Mouse (Mus musculus): ENCODE results near the gene Emg1. TPM values are rescaled to one million over a fixed set of nuclear protein-coding genes. Genes with fewer than 3 reads are reported as not detected.
A peak's percentile ranks its signal among the peaks of the same experiment; 100 is the strongest.
"Not testable (repeated sequence)": the region's sequence is repeated elsewhere in the genome, so short reads cannot be mapped to it uniquely, and the experiment has no call there.

Gene Emg1
- total RNA-seq, 2 experiments from 2014 or later, result 51.3 to 54.4 TPM

DNA sequence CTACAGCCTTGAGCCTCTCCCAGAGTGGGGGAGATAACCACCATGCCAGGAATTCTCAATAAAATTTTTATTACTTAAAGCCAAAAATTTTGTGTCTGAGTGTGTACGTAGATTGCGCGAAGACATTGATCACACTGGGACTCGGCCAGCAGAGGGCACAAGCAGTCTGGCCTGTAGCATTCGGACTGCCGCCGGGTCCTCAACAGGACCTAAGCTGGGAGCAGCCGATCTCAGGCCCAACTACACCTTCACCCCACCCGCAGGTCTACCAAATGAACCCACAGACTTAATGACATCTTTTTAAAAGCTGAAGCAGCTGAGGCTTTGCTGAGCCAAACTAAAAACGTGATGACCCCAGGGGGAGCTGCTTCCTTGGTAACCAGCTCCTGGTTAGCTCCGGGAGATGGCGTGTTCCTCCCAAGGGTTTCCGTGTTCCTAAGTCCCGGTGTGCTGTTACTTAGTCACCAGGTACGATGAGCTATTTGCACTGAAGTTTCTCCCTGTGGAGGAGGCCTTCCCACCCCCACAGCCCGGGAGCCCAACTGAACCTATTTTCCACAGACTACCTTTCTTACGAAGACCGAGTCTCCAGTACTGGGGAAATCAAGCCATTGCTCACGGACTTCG lies 5.0 kb upstream of the Emg1 start:
- DNase-seq (ENCODE audit: extremely low spot score in 1 of 2, low spot score in 1 of 2), result no peak

DNA sequence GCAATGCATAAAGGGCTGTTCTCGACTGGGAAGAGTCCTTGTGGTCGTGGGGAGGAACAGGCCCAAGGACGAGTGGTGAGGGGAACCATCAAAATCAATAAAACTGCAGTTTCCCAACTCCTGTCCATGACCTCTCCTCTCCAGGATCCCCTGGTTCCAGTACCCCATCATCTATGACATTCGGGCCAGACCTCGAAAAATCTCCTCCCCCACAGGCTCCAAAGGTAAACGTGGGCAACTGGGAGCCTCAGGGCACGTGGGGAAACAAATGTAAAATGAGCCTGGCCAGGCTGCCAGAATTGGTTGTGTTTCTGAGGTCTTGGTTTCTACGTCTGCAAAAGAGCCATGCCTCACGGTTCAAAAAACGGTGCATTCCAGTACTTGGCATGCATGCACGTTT lies 940 bp upstream of the Emg1 start:
- DNase-seq (ENCODE audit: extremely low spot score in 1 of 2, low spot score in 1 of 2), result no peak

- DNase-seq (ENCODE audit: extremely low spot score in 1 of 2, low spot score in 1 of 2), result no peak
These were observed 3.6 kb downstream of the Emg1 start for GRCm38 (mm10) chr6:124708289-124708889.

DNA sequence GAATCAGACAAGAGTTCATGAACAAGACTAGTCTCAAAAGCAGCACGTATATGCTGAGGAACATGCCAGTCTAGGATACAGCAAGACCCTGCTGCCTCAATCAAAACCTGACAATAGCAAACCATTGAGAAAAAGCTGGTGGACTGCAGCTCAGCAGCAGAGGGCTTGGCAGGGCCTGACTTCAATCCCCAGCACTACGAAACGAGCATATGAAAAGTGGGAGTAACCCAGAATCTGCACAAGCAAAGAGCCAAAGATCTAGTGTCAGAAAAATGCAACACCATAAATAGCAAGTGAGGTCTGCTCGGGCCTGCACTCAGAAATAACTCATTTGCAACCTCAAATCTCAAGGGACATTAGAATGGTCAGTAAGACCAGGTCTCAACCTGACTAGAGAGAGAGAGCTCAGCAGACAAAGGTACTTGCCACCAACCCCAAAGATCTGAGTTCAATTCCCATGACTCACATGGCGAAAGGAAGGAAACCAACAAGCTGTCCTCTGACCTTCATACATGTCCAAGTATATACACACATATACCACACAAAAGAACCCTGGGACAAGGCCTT lies 5.8 kb downstream of the Emg1 start:
- no peak for DNase-seq (ENCODE audit: extremely low spot score in 1 of 2, low spot score in 1 of 2)

- no peak for DNase-seq (ENCODE audit: extremely low spot score in 1 of 2, low spot score in 1 of 2)
These were observed 7.6 kb downstream of the Emg1 start for GRCm38 (mm10) chr6:124704417-124704816.

DNA sequence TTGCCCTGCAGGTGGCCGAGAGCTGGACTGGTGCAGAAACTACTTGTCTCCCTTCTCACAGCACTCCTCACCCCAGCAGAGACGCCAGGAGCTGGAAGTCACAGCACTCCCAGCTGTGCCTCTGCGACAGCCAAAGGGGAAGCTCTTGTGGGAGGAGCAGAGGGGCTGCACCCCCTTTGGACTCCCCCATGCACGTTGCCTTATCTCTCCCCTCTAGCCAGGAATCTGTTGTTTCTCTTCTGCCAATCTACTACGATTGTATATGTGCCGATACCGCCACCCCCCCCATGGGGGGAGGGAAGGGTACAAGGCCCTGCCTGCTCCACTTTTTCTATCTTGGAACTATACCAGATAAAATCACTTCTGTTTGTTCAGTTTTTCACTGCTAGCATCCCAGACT lies 8.2 kb downstream of the Emg1 start:
- no peak for DNase-seq (ENCODE audit: extremely low spot score in 1 of 2, low spot score in 1 of 2)

DNA sequence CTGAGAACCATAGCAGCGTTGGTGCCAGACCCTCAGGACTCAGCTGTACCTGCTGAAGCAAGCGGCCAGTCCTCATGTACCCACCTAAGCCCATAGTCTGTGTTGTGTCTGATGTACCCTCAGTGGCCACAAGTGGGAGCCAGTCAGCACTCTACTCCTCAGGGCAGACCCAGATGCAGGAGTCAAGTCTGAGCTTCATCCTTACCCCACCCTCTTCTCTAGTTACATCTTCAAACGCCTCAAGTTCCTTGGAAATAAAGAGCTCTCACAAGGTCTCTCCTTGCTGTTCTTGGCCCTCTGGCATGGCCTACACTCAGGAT lies 9.2 kb downstream of the Emg1 start:
- DNase-seq (ENCODE audit: extremely low spot score in 1 of 2, low spot score in 1 of 2), result peak; percentile 54 to 74

- no peak for DNase-seq (ENCODE audit: extremely low spot score in 1 of 2, low spot score in 1 of 2)
These were observed 9.7 kb downstream of the Emg1 start for GRCm38 (mm10) chr6:124702102-124702783.

- DNase-seq (ENCODE audit: extremely low spot score in 1 of 2, low spot score in 1 of 2), result no peak
These were observed 10.6 kb downstream of the Emg1 start for GRCm38 (mm10) chr6:124701338-124701737.

DNA sequence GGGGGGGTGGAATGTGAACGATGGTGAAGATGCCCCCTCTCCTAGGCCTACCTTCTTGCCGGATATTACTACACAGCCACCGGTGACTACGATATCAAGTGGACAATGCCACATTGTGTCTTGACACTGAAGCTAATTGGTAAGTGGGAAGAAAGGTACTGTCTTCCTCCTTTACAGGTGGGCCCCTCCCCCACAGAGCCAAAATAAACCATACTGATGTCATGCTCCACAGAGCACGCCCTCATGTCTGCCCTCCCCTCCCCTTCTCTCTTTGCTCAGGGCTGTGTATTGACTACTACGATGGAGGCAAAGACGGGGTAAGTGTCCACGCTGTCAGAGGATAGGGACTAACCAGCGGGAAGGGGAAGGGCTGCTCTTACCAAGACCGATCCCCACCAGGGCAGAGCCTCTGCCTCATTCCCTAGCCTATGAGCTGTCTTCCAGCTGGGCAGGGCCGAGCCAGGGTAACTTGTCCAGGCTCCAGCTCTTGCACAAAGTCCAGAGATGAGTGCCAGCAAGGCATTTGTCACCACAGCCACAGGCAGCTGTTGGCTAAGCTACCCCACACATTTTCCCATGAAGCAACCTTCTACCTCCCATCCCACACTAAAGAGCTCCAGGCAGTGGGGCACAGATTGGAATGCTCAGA lies 11.9 kb downstream of the Emg1 start:
- no peak for DNase-seq (ENCODE audit: extremely low spot score in 1 of 2, low spot score in 1 of 2)

DNA sequence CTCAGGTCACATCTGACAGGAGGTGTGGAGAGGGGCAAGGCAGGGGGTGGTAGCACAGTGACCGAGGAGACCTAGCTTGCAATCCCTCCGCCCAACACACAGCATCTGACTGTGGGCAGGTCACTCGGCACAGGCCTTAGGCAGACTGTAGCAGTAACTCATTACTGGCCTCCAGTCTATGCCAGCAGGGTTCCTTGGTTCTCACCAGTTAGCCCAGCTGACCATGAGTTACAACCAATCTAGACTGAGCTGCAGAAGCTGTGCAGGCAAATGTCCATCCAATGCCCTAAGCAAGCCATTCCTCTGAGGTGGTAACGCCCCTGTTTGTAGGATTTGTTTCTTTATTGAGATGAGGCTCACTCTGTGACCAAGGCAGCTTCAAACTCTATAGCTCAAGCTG lies 12.6 kb downstream of the Emg1 start:
- DNase-seq (ENCODE audit: extremely low spot score in 1 of 2, low spot score in 1 of 2), result no peak

- no peak for DNase-seq (ENCODE audit: extremely low spot score in 1 of 2, low spot score in 1 of 2)
These were observed 13.2 kb downstream of the Emg1 start for GRCm38 (mm10) chr6:124698751-124699150.

DNA sequence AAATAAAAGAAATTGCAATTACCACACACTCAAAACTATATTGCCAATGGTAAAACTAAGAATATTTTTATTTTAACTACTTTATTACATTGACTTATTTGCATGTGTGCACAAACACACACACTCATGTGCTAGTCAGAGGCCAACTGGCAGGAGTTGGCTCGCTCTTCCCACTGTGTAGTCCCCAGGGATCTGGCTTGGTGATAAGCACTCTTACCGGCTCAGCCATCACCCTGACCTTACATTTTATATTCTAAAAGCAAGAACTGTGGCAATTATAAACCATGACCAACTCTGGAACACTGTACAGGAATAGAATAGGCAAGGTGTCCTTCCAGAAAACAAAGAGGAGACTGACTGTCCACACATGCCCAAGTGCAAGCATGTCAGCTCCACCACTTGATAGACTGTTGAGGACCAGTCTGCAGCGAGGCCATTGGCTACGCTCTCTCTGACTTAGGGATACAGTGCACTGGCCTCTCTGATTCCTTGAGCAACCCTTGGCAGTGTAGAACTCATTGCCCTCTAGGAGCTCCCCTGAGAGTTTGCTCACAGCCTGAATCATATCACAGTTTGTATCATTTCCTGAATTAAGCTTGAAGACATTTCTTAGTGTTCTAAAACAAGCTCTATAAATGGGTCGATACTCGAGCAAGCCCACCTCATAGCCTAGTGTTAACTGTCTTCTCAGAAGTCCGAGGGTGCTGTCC lies 15.4 kb downstream of the Emg1 start:
- DNase-seq (ENCODE audit: extremely low spot score in 1 of 2, low spot score in 1 of 2), result no peak

- peak in 1 of 2 experiments; percentile 56 for DNase-seq (ENCODE audit: extremely low spot score in 1 of 2, low spot score in 1 of 2)
These were observed 17.6 kb downstream of the Emg1 start for GRCm38 (mm10) chr6:124694166-124694955.

DNA sequence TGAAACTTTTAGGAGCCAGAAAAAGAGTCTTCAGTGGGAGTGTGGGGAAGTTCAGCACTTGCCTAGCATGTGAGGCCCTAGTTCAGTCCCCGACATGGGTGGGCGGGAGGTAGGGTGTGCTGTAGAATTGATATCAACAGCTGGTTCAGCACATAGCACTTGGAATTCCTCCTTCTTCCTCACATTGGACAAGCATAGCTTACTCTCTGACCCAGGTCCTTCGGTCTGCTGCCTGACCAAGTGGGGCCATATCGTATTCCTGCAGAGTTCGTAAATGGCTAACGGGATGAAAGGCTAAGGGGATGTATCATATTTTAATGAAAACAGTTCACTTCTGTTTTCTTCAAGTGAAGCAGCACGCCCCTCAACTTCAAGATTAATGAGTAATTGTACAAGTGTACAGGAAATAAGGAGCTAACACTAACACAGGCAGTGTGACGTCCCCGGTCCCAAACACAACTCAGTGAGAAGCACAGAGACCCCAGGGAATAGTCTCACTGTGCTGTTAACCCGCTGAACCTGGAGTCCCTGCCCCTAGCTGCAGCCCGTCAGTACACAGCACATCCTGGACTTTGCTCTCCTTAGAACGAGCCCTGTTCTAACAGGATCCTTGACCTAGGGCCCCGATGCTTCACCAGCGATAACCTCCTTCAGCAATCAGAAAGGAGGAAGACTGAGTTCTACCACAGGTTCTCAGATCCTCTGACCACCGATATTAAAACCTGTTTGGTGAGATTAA lies 18.6 kb downstream of the Emg1 start:
- DNase-seq (ENCODE audit: extremely low spot score in 1 of 2, low spot score in 1 of 2), result no peak

DNA sequence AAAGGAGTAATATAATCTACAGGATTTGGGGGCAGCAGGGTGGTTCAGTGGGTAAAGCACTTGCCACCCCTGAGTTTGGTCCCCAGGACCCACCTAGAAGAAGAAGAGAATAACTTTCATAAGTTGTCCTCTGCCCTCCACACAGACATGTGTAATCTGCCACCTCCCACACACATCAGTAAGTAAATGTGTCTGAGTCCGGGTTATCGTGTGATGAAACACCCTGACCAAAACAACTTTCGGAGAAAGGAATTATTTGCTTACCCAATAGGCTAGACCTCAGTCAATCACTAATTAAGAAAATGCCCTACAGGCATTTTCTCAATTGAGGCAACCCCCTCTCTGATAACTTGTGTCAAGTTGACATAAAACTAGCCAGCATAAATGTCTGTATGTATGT lies 21.5 kb downstream of the Emg1 start:
- no peak for DNase-seq (ENCODE audit: extremely low spot score in 1 of 2, low spot score in 1 of 2)

- no peak for DNase-seq (ENCODE audit: extremely low spot score in 1 of 2, low spot score in 1 of 2)
These were observed 23.0 kb downstream of the Emg1 start for GRCm38 (mm10) chr6:124689011-124689410.

DNA sequence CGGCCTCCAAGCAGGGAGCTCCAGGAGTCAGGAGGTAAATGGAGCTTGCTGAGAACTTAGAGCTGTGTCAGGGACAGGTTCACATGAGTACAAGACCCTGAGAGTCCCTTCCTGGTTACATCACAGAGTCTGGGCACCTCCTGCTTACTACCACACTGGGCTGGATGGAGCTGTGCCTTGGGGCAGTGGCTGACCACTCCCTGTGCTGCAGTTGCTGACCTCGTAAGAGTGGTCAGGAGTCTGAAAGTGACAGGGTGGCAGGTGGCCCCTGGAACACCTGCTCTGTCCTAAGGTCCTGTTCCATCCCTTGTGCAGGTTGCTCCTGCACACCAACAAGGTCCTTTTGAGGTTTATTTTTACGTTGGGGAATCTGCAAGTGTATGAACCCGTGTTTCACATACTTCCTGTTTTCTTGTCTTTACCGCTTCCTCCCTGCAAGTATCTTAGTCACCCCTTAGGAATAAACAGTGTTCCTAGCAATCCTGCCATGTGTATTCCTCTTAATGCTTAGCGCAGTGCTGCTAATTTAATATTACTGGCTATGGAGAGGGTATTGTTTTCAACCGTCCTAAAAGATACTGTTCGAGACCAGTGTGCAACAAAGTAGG lies 23.7 kb downstream of the Emg1 start:
- no peak for DNase-seq (ENCODE audit: extremely low spot score in 1 of 2, low spot score in 1 of 2)

GRCm38 (mm10) chr6:124686644-124687043 lies 25.3 kb downstream of the Emg1 start:
- DNase-seq (ENCODE audit: extremely low spot score in 1 of 2, low spot score in 1 of 2), result not testable (repeated sequence)
